In genomic region chr11:107859288-107859687, GRCm38 (mm10) we compare ENCODE assay signal across 7 mouse cellular contexts. TPM values are rescaled to one million over a fixed set of nuclear protein-coding genes. Genes with fewer than 3 reads are reported as not detected.
DNase-seq lines count a peak whose midpoint lies in the region; ATAC-seq lines count a peak whose summit lies in the region.

No protein-coding gene starts in this region.

- peak; percentile 57 to 71 for DNase-seq in layer of hippocampus, postnatal 10 days (ENCODE audit: low spot score in 2 of 2)
- no peak for DNase-seq in layer of hippocampus, postnatal 36 days
- peak; percentile 70 for DNase-seq in MN1 (ENCODE audit: low spot score)
- peak; percentile 34 for DNase-seq in c-Kit-positive CD71-positive TER-119-positive erythroid progenitor cells, embryonic 14.5 days (ENCODE audit: low spot score)
- DNase-seq in left cerebral cortex, postnatal 4 days: peak; percentile 59
- peak; percentile 61 for DNase-seq in right cerebral cortex, adult 18-20 months

- peak; percentile 58 for ATAC-seq in frontal cortex, adult (ENCODE audit: low TSS enrichment)

- intact Hi-C loops in left cerebral cortex, postnatal 4 days (cut with DNase I): no loop called here

RNA-seq across cellular contexts. Expression of gene Cacng5, which starts 55.6 kb away (rescaled TPM):
- total RNA-seq in layer of hippocampus, postnatal 10 days (2021): 10 to 100 TPM; 18.6 to 21.1 TPM
- 10 to 100 TPM; 12.0 to 12.1 TPM for total RNA-seq in layer of hippocampus, postnatal 36 days (2021)
- 10 to 100 TPM in 1 of 2 experiments, 1 to 10 TPM in 1; 9.7 to 10.7 TPM for total RNA-seq in left cerebral cortex, postnatal 4 days (2021)

Comparison
In these comparisons a context has a peak if more than half of its experiments do, and no peak if none do; other contexts are left out.
1. DNase-seq: peak in layer of hippocampus, postnatal 10 days (2 of 2), MN1 (single experiment), c-Kit-positive CD71-positive TER-119-positive erythroid progenitor cells, embryonic 14.5 days (single experiment), left cerebral cortex, postnatal 4 days (single experiment) and right cerebral cortex, adult 18-20 months (single experiment); none in layer of hippocampus, postnatal 36 days (0 of 2).